Mouse (Mus musculus): ENCODE measurements at regions not wholly inside any gene's neighbourhood (a gene's known extent, or its start where the extent isn't known, plus 50 kb on each side); places are given as distances from the start of the nearest gene placed in this dataset.

DNA sequence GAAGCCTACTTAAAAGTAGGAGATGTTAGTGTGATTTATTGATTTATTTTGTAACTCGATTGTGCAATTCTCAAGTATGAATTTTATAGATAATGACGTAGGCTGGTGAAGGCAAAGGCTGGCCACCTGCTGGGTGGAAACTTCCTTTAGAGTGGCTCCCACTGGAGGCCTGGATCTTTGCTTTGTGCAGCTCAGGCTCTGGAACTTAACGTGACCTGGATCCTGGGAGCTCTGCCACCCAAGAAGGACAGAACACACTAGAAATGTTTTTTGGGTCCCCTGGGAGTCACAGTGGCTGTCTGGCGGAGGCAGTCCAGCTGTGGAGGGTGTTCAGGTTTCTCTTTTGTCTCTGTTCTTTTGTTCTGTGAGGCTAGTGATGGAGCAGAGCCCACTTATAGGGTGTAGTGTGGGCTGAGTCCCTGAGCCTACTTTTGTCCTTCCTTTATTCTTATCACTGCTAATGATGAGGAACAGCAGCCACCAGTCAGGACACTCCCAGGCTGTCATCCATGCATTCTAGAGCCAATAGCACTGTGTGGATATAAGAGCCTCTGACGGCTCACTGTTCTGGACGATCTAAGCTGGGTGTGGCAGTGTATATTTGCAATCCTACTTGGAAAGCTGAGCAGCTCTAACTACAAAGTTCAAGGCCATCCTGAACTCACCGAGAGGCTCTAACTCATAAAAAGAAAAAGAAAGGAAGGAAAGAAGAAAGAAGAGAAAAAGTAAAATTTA is 82.3 kb downstream of the Snrpe start:
- TF ChIP-seq CTCF (IDR thresholded peaks at IDR 0.05; ENCODE audit: borderline replicate concordance, insufficient read depth, low read depth, low read length) (no peak), POLR2A (IDR thresholded peaks at IDR 0.05; ENCODE audit: borderline replicate concordance, insufficient read depth, low read length) (no peak)
